Mouse (Mus musculus) liver, adult 2 months (tissue): ENCODE data around the gene Pdzk1. TPM values are rescaled to one million over a fixed set of nuclear protein-coding genes. Genes with fewer than 3 reads are reported as not detected.
A peak's percentile ranks its signal among the peaks of the same experiment; 100 is the strongest.

Experiments used
- DNase-seq: peaks from one replicate; pipeline ENCODE4 v3.0.0-alpha.2; 2011; ENCODE audit warnings: low read depth, low spot score; ENCODE audit errors: extremely low read depth
- H3K27ac ChIP-seq: fragments of 200-500 bp; replicated peaks from 2 replicates; pipeline ENCODE4 v1.5.1; 2012; ENCODE audit warnings: low read depth, mild to moderate bottlenecking, control low read depth, inconsistent platforms, low read length; ENCODE audit not compliant: insufficient read depth
- H3K27me3 ChIP-seq: fragments of 200-500 bp; 2 replicates; pipeline ENCODE4 v1.6.1; 2012; ENCODE audit warnings: mild to moderate bottlenecking, moderate library complexity, low read length, inconsistent platforms; ENCODE audit not compliant: control insufficient read depth, insufficient read depth
- H3K36me3 ChIP-seq: fragments of 200-500 bp; 2 replicates; pipeline ENCODE4 v1.6.1; 2012; ENCODE audit warnings: low read length, inconsistent platforms; ENCODE audit not compliant: control insufficient read depth, insufficient read depth
- H3K4me1 ChIP-seq: fragments of 200-500 bp; 2 replicates; pipeline ENCODE4 v1.6.1; 2011; ENCODE audit warnings: low read length; ENCODE audit not compliant: control insufficient read depth, insufficient read depth
- H3K4me3 ChIP-seq: fragments of 200-500 bp; 2 replicates; pipeline ENCODE4 v1.5.1; 2011; ENCODE audit warnings: low read depth, mild to moderate bottlenecking, control low read depth, low read length, moderate library complexity; ENCODE audit not compliant: insufficient read depth
- H3K79me2 ChIP-seq: fragments of 200-500 bp; 2 replicates; pipeline ENCODE4 v1.6.1; 2012; ENCODE audit warnings: inconsistent platforms, mild to moderate bottlenecking, low read length, moderate library complexity; ENCODE audit not compliant: control insufficient read depth, insufficient read depth
- H3K9ac ChIP-seq: fragments of 200-500 bp; 2 replicates; pipeline ENCODE4 v1.6.1; 2012; ENCODE audit warnings: low read depth, mild to moderate bottlenecking, control low read depth, inconsistent platforms, low read length
- CTCF ChIP-seq: fragments of 200-500 bp; IDR thresholded peaks from 2 replicates; pipeline ENCODE4 v1.5.1; 2011; ENCODE audit warnings: low read depth, low read length, control low read depth
- POLR2A ChIP-seq: fragments of 200-500 bp; IDR thresholded peaks from 2 replicates; pipeline ENCODE4 v1.6.1; 2011; ENCODE audit warnings: low read length, control low read depth; ENCODE audit not compliant: insufficient read depth; ENCODE audit errors: extremely low read depth
- WGBS: fragments of 180-500 bp; shearing (Covaris S2); methylation state at CpG from one replicate; pipeline ENCODE4 v1.1.7; 2018; 5-methylcytosine and 5-hydroxymethylcytosine counted together
- polyA plus RNA-seq: library from polyadenylated mRNA; depleted of rRNA; stranded (reverse); fragments of >200 nt; gene quantifications from 2 replicates; pipeline ENCODE4 v1.2.3, GENCODE M21; 2012
- total RNA-seq: library from RNA; depleted of rRNA; stranded (reverse); fragments of >200 nt; gene quantifications from 2 replicates; pipeline ENCODE4 v1.2.3, GENCODE M21; 2014

The Pdzk1 gene
- total and polyA plus RNA-seq, 2 experiments: 20.1 to 60.4 TPM

DNA sequence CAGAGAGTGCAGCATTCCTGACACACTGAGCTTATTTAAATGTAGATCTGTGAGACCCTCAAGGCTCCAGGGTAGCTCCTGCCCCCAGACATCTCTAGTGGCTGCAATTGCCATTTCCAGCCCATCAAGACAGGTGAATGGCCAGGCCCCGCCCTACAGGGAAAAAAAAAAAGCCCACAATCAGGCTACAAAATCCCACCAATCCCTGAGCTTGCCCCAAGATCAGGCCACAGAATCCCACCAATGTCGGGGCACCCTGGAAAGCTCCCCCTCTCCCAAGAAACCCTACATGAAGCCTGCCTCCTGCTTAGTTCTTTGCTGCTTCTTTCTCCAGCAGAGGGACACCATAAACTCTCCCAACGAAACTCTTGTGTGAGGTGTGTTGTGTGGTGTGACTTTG, 20.9 kb upstream of the Pdzk1 start:
- no peaks in the 10 kb centered on the region for H3K79me2 ChIP-seq
- H3K27me3 ChIP-seq: no peaks in the 10 kb centered on the region
- no peaks in the 10 kb centered on the region for H3K36me3 ChIP-seq
- 96% methylated on average over 3 of the region's 3 CpGs for WGBS
- no peak overlapping the region for H3K27ac ChIP-seq
- TF ChIP-seq POLR2A (no peak), CTCF (no peak)
- DNase-seq: no peak
- no peak overlapping the region for H3K4me3 ChIP-seq
- H3K4me1 ChIP-seq: no peaks in the 10 kb centered on the region
- H3K9ac ChIP-seq: no peak overlapping the region

- Histone ChIP-seq H3K79me2 (no peaks in the 10 kb centered on the region), H3K27me3 (no peaks in the 10 kb centered on the region), H3K36me3 (no peaks in the 10 kb centered on the region), H3K4me3 (no peak overlapping the region), H3K27ac (no peak overlapping the region), H3K4me1 (no peaks in the 10 kb centered on the region), H3K9ac (no peak overlapping the region)
- TF ChIP-seq CTCF (no peak), POLR2A (no peak)
- WGBS: 43% methylated on average over 3 of the region's 3 CpGs
- no peak for DNase-seq
These were observed 20.4 kb upstream of the Pdzk1 start for GRCm38 (mm10) chr3:96808651-96809050.

DNA sequence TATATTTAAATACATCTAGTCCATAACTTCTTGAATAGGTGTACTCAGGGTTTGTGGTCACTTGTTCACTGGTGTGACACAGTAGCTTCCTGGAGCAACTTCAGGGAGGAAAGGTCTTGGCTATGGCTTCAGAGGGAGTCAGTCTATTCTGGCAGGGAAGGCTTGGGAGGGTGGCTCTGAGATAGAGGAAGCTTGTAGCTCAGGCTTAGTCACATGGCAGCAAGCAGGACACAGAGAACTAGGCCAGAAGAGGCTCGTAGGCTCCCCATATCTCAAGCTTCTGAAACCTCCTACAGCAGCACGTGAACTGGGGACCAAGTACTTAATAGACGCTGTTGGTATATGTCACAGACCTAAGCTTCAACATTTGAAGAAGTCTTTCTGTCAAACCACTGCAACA, 17.9 kb upstream of the Pdzk1 start:
- H3K36me3 ChIP-seq: no peaks in the 10 kb centered on the region
- WGBS: 85% methylated on average over 3 of the region's 3 CpGs
- H3K4me3 ChIP-seq: no peak overlapping the region
- no peak for DNase-seq
- no peak overlapping the region for H3K27ac ChIP-seq
- no peaks in the 10 kb centered on the region for H3K27me3 ChIP-seq
- no peaks in the 10 kb centered on the region for H3K79me2 ChIP-seq
- no peak overlapping the region for H3K9ac ChIP-seq
- TF ChIP-seq POLR2A (no peak), CTCF (no peak)
- no peaks in the 10 kb centered on the region for H3K4me1 ChIP-seq

- Histone ChIP-seq H3K36me3 (no peaks in the 10 kb centered on the region), H3K79me2 (no peaks in the 10 kb centered on the region), H3K9ac (peak overlapping the region; percentile 49; the same call in 1 of the 2 replicates), H3K27ac (no peak overlapping the region), H3K4me1 (no peaks in the 10 kb centered on the region), H3K27me3 (no peaks in the 10 kb centered on the region), H3K4me3 (peak overlapping the region; percentile 9; the same call in 1 of the 2 replicates)
- TF ChIP-seq POLR2A (no peak), CTCF (peak; percentile 86)
- DNase-seq: peak; percentile 67
- 38% methylated on average over 20 of the region's 20 CpGs for WGBS
These were observed 16.5 kb upstream of the Pdzk1 start for GRCm38 (mm10) chr3:96812395-96813091.

DNA sequence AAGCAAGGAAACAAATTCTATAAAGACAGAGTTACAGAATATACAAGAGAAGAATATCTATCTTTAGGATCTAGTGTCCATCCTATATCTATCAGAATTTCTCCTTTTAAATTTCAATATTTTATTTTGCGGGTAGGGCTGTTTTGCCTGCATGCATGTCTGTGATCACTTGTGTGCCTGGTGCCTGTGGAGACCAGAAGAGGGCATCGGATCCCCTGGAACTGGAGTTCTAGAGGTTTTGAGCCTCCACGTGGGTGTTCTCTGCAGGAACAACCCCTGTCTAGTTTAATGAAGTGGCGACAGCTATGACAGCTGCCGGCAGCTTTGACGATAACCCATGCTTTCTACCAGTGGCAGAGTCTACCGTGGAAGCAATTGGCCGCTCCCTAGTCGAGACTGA, 16.0 kb upstream of the Pdzk1 start:
- peak; percentile 67 for DNase-seq
- Histone ChIP-seq H3K9ac (no peak overlapping the region), H3K27ac (no peak overlapping the region), H3K36me3 (no peaks in the 10 kb centered on the region), H3K79me2 (no peaks in the 10 kb centered on the region), H3K4me3 (no peak overlapping the region), H3K4me1 (no peaks in the 10 kb centered on the region), H3K27me3 (no peaks in the 10 kb centered on the region)
- TF ChIP-seq CTCF (peak; percentile 81), POLR2A (no peak)
- WGBS: 15% methylated on average over 9 of the region's 9 CpGs

- Histone ChIP-seq H3K9ac (no peak overlapping the region), H3K27me3 (no peaks in the 10 kb centered on the region), H3K36me3 (no peaks in the 10 kb centered on the region), H3K4me1 (no peaks in the 10 kb centered on the region), H3K27ac (no peak overlapping the region), H3K4me3 (no peak overlapping the region), H3K79me2 (no peaks in the 10 kb centered on the region)
- TF ChIP-seq CTCF: no peak
- no peak for TF ChIP-seq POLR2A
- WGBS: 55% methylated on average over 7 of the region's 7 CpGs
- DNase-seq: no peak
These were observed 15.4 kb upstream of the Pdzk1 start for GRCm38 (mm10) chr3:96813591-96814244.
